In genomic region chr11:84826185-84826584, GRCm38 (mm10) we compare ENCODE assay signal across 9 mouse cellular contexts. TPM values are rescaled to one million over a fixed set of nuclear protein-coding genes. Genes with fewer than 3 reads are reported as not detected.
DNase-seq lines count a peak whose midpoint lies in the region; ATAC-seq and TF ChIP-seq lines count a peak whose summit lies in the region.
"Had no signal": no experiment of that assay in that cellular context is flagged by ENCODE, and none has a peak within 500 bp of the region (broad histone marks: within the 10 kb centered on the region; RNA-seq: fewer than 3 reads in every experiment).

No protein-coding gene starts in this region.

- peak; percentile 47; the same call in 1 of the 2 replicates for TF ChIP-seq EP300 in heart, postnatal 0 days (IDR thresholded peaks at IDR 0.05; ENCODE audit: low read depth)

- H3K4me3 ChIP-seq in midbrain, embryonic 10.5 days: 0 out of 2 replicates have a peak overlapping the region, but pooled peaks have one; percentile 9
- no peak overlapping the region for H3K4me3 ChIP-seq in midbrain, embryonic 13.5 days (replicated peaks)
- H3K4me3 ChIP-seq in heart, postnatal 0 days (ENCODE audit: low read depth, low read length): peak overlapping the region; percentile 89
- H3K4me3 ChIP-seq in thymus, adult 2 months (ENCODE audit: control insufficient read depth, insufficient read depth, low read length): no peak overlapping the region

- peaks cover 27% of the 10 kb centered on the region for H3K4me1 ChIP-seq in midbrain, embryonic 10.5 days
- peaks cover 16% of the 10 kb centered on the region for H3K4me1 ChIP-seq in midbrain, embryonic 13.5 days (replicated peaks)
- H3K4me1 ChIP-seq in heart, postnatal 0 days (ENCODE audit: control insufficient read depth, insufficient read depth): peaks cover 45% of the 10 kb centered on the region
- peaks cover 15% of the 10 kb centered on the region for H3K4me1 ChIP-seq in thymus, adult 2 months (replicated peaks; ENCODE audit: control insufficient read depth, insufficient read depth, low read length)

- intact Hi-C loops in left cerebral cortex, postnatal 36 days (cut with DNase I): no loop called here

- TF ChIP-seq POLR2A in thymus, adult 2 months (IDR thresholded peaks at IDR 0.05; ENCODE audit: control insufficient read depth, extremely low read depth, insufficient read depth, low read length, poor library complexity): no peak

- DNase-seq in midbrain, embryonic 10.5 days (ENCODE audit: low spot score): no peak
- DNase-seq in cerebellum, adult 9-11 months: peak; percentile 86
- peak; percentile 92 for DNase-seq in heart, postnatal 0 days (ENCODE audit: low spot score)
- DNase-seq in left cerebral cortex, postnatal 36 days (ENCODE audit: low spot score in 2 of 2): peak; percentile 47 to 50
- DNase-seq in right cerebral cortex, postnatal 10 days (ENCODE audit: low spot score in 2 of 2): peak; percentile 61 to 70
- no peak for DNase-seq in thymus, adult 2 months
- DNase-seq in retina, embryonic 14.5 days (ENCODE audit: low spot score): no peak

- TF ChIP-seq CTCF in heart, postnatal 0 days (IDR thresholded peaks at IDR 0.05; ENCODE audit: low read depth): no peak
- no peak for TF ChIP-seq CTCF in thymus, adult 2 months (IDR thresholded peaks at IDR 0.05; ENCODE audit: borderline replicate concordance, control insufficient read depth, extremely low read depth, insufficient read depth, low read length, poor library complexity)

- WGBS in midbrain, embryonic 10.5 days: 76% methylated on average over 3 of the region's 3 CpGs
- WGBS in midbrain, embryonic 13.5 days: 86% methylated on average over 3 of the region's 3 CpGs
- WGBS in heart, postnatal 0 days: 12% methylated on average over 3 of the region's 3 CpGs
- WGBS in thymus, adult 2 months: 92% methylated on average over 3 of the region's 3 CpGs

- ATAC-seq in midbrain, embryonic 13.5 days: no peak
- peak; percentile 58 for ATAC-seq in heart, postnatal 0 days (ENCODE audit: insufficient read depth, low read depth)

- H3K36me3 ChIP-seq in midbrain, embryonic 10.5 days: peaks cover 21% of the 10 kb centered on the region
- H3K36me3 ChIP-seq in midbrain, embryonic 13.5 days: peaks cover 5% of the 10 kb centered on the region
- peaks cover 16% of the 10 kb centered on the region for H3K36me3 ChIP-seq in heart, postnatal 0 days (replicated peaks; ENCODE audit: control insufficient read depth, insufficient read depth, low read length)
- H3K36me3 ChIP-seq in thymus, adult 2 months (ENCODE audit: control insufficient read depth, insufficient read depth, low read length): peaks cover 3% of the 10 kb centered on the region

- no peak overlapping the region for H3K4me2 ChIP-seq in midbrain, embryonic 13.5 days (replicated peaks)
- peak overlapping the region; percentile 74 for H3K4me2 ChIP-seq in heart, postnatal 0 days (ENCODE audit: low read depth, low read length)

- H3K27ac ChIP-seq in midbrain, embryonic 10.5 days (replicated peaks): no peak overlapping the region
- H3K27ac ChIP-seq in midbrain, embryonic 13.5 days: no peak overlapping the region
- peak overlapping the region; percentile 97 for H3K27ac ChIP-seq in heart, postnatal 0 days (ENCODE audit: low read depth)
- no peak overlapping the region for H3K27ac ChIP-seq in thymus, adult 2 months (ENCODE audit: control insufficient read depth, insufficient read depth, low read length)
- H3K27ac ChIP-seq: macrophage had no signal

- H3K27me3 ChIP-seq in midbrain, embryonic 10.5 days (ENCODE audit: low read depth, poor library complexity, severe bottlenecking): no peaks in the 10 kb centered on the region
- no peaks in the 10 kb centered on the region for H3K27me3 ChIP-seq in midbrain, embryonic 13.5 days
- H3K27me3 ChIP-seq in heart, postnatal 0 days (ENCODE audit: control insufficient read depth, insufficient read depth, low read length): no peaks in the 10 kb centered on the region
- no peaks in the 10 kb centered on the region for H3K27me3 ChIP-seq in thymus, adult 2 months (ENCODE audit: control insufficient read depth, insufficient read depth, low read length)

- no peak overlapping the region for H3K9ac ChIP-seq in midbrain, embryonic 13.5 days (replicated peaks)
- peak overlapping the region; percentile 48 for H3K9ac ChIP-seq in heart, postnatal 0 days (replicated peaks; ENCODE audit: low read depth, low read length)

- H3K9me3 ChIP-seq in midbrain, embryonic 10.5 days (replicated peaks): no peaks in the 10 kb centered on the region
- no peaks in the 10 kb centered on the region for H3K9me3 ChIP-seq in midbrain, embryonic 13.5 days
- H3K9me3 ChIP-seq in heart, postnatal 0 days (replicated peaks; ENCODE audit: control insufficient read depth, low read length): no peaks in the 10 kb centered on the region

RNA-seq across cellular contexts. Expression of gene Dhrs11, which starts 2.6 kb away (rescaled TPM):
- 12.0 and 12.8 TPM in 2 replicates for polyA plus RNA-seq in midbrain, embryonic 10.5 days (2016; fragmentation: Nextera tagmentation; extraction: Ambion mirVana)
- polyA plus RNA-seq in midbrain, embryonic 13.5 days (2015; fragmentation: Nextera tagmentation; extraction: Ambion mirVana): 4.9 and 5.2 TPM in 2 replicates
- total RNA-seq in heart, postnatal 0 days (2014; rRNA removed; ENCODE audit: low replicate concordance): 148 and 166 TPM in 2 replicates
- 110 TPM in 2 replicates for polyA plus RNA-seq in heart, postnatal 0 days (2015; fragmentation: Nextera tagmentation; extraction: Ambion mirVana)
- 1 to 10 TPM; 6.7 to 8.6 TPM for total RNA-seq in left cerebral cortex, postnatal 36 days (2021)
- polyA plus RNA-seq in thymus, adult 2 months (2012; rRNA removed): 19.0 and 26.4 TPM in 2 replicates

RNA-seq across cellular contexts. Expression of gene Mrm1, which starts 6.9 kb away (rescaled TPM):
- polyA plus RNA-seq in midbrain, embryonic 10.5 days (2016; fragmentation: Nextera tagmentation; extraction: Ambion mirVana): 14.6 and 16.2 TPM in 2 replicates
- 8.5 and 10.7 TPM in 2 replicates for polyA plus RNA-seq in midbrain, embryonic 13.5 days (2015; fragmentation: Nextera tagmentation; extraction: Ambion mirVana)
- 13.9 and 33.7 TPM in 2 replicates for total RNA-seq in heart, postnatal 0 days (2014; rRNA removed; ENCODE audit: low replicate concordance)
- polyA plus RNA-seq in heart, postnatal 0 days (2015; fragmentation: Nextera tagmentation; extraction: Ambion mirVana): 21.5 and 21.9 TPM in 2 replicates
- total RNA-seq in left cerebral cortex, postnatal 36 days (2021): 10 to 100 TPM; 19.3 to 19.4 TPM
- 13.5 and 15.1 TPM in 2 replicates for polyA plus RNA-seq in thymus, adult 2 months (2012; rRNA removed)

RNA-seq across cellular contexts. Expression of gene Ggnbp2, which starts 44.4 kb away (rescaled TPM):
- 55.7 and 56.3 TPM in 2 replicates for polyA plus RNA-seq in midbrain, embryonic 10.5 days (2016; fragmentation: Nextera tagmentation; extraction: Ambion mirVana)
- polyA plus RNA-seq in midbrain, embryonic 13.5 days (2015; fragmentation: Nextera tagmentation; extraction: Ambion mirVana): 75.1 and 75.7 TPM in 2 replicates
- total RNA-seq in heart, postnatal 0 days (2014; rRNA removed; ENCODE audit: low replicate concordance): 31.2 and 35.0 TPM in 2 replicates
- polyA plus RNA-seq in heart, postnatal 0 days (2015; fragmentation: Nextera tagmentation; extraction: Ambion mirVana): 37.2 and 39.4 TPM in 2 replicates
- 10 to 100 TPM; 75.9 to 93.3 TPM for total RNA-seq in left cerebral cortex, postnatal 36 days (2021)
- 44.6 and 48.6 TPM in 2 replicates for polyA plus RNA-seq in thymus, adult 2 months (2012; rRNA removed)

RNA-seq across cellular contexts. Expression of gene Myo19, which starts 53.8 kb away (rescaled TPM):
- polyA plus RNA-seq in midbrain, embryonic 10.5 days (2016; fragmentation: Nextera tagmentation; extraction: Ambion mirVana): 11.8 and 12.6 TPM in 2 replicates
- 6.2 and 6.3 TPM in 2 replicates for polyA plus RNA-seq in midbrain, embryonic 13.5 days (2015; fragmentation: Nextera tagmentation; extraction: Ambion mirVana)
- total RNA-seq in heart, postnatal 0 days (2014; rRNA removed; ENCODE audit: low replicate concordance): 2.1 and 12.6 TPM in 2 replicates
- polyA plus RNA-seq in heart, postnatal 0 days (2015; fragmentation: Nextera tagmentation; extraction: Ambion mirVana): 2.6 and 3.0 TPM in 2 replicates
- 10 to 100 TPM in 1 of 2 experiments, 1 to 10 TPM in 1; 9.3 to 15.4 TPM for total RNA-seq in left cerebral cortex, postnatal 36 days (2021)
- 14.0 and 14.5 TPM in 2 replicates for polyA plus RNA-seq in thymus, adult 2 months (2012; rRNA removed)

RNA-seq across cellular contexts. Expression of gene Pigw, which starts 53.9 kb away (rescaled TPM):
- 2.2 and 3.4 TPM in 2 replicates for polyA plus RNA-seq in midbrain, embryonic 10.5 days (2016; fragmentation: Nextera tagmentation; extraction: Ambion mirVana)
- polyA plus RNA-seq in midbrain, embryonic 13.5 days (2015; fragmentation: Nextera tagmentation; extraction: Ambion mirVana): 2.3 and 3.1 TPM in 2 replicates
- total RNA-seq in heart, postnatal 0 days (2014; rRNA removed; ENCODE audit: low replicate concordance): 0.77 and 2.5 TPM in 2 replicates
- polyA plus RNA-seq in heart, postnatal 0 days (2015; fragmentation: Nextera tagmentation; extraction: Ambion mirVana): 1.6 and 2.1 TPM in 2 replicates
- total RNA-seq in left cerebral cortex, postnatal 36 days (2021): 1 to 10 TPM; 7.1 to 7.9 TPM
- 2.5 and 3.7 TPM in 2 replicates for polyA plus RNA-seq in thymus, adult 2 months (2012; rRNA removed)

Comparison
In these comparisons a context has a peak if more than half of its experiments do, and no peak if none do; other contexts are left out.
1. H3K4me3 ChIP-seq: peak in midbrain, embryonic 10.5 days (single experiment) and heart, postnatal 0 days (single experiment); none in midbrain, embryonic 13.5 days (single experiment) and thymus, adult 2 months (single experiment).
2. DNase-seq: peak in cerebellum, adult 9-11 months (single experiment), heart, postnatal 0 days (single experiment), left cerebral cortex, postnatal 36 days (2 of 2) and right cerebral cortex, postnatal 10 days (2 of 2); none in midbrain, embryonic 10.5 days (single experiment), thymus, adult 2 months (single experiment) and retina, embryonic 14.5 days (single experiment).